Mouse (Mus musculus) intestine, postnatal 0 days (tissue): Measurements from ENCODE around the gene Gm4846. TPM values are rescaled to one million over a fixed set of nuclear protein-coding genes. Genes with fewer than 3 reads are reported as not detected.
"Not testable (repeated sequence)": the region's sequence is repeated elsewhere in the genome, so short reads cannot be mapped to it uniquely, and the experiment has no call there.

Experiments
- ATAC-seq: fragments of 200-750 bp; cut with Nextera tagmentation; 2 replicates; pipeline ENCODE4 v1.8.0; 2017; ENCODE audit warnings: mild to moderate bottlenecking, moderate TSS enrichment, moderate library complexity
- H3K27ac ChIP-seq: fragments of 300-500 bp; sonication (generic); 2 replicates; pipeline ENCODE4 v1.5.1; 2014; ENCODE audit warnings: mild to moderate bottlenecking, low read depth, low read length, moderate library complexity
- H3K27me3 ChIP-seq: fragments of 300-500 bp; sonication (generic); replicated peaks from 2 replicates; pipeline ENCODE4 v1.6.1; 2014; ENCODE audit warnings: low read length, mixed read lengths; ENCODE audit not compliant: control insufficient read depth, insufficient read depth
- H3K36me3 ChIP-seq: fragments of 300-500 bp; sonication (generic); 2 replicates; pipeline ENCODE4 v1.6.1; 2014; ENCODE audit warnings: mild to moderate bottlenecking, moderate library complexity; ENCODE audit not compliant: control insufficient read depth, insufficient read depth
- H3K4me1 ChIP-seq: fragments of 300-500 bp; sonication (generic); replicated peaks from 2 replicates; pipeline ENCODE4 v1.6.1; 2014; ENCODE audit warnings: antibody characterized with exemption, low read length, mixed read lengths; ENCODE audit not compliant: control insufficient read depth, insufficient read depth
- H3K4me2 ChIP-seq: fragments of 300-500 bp; sonication (generic); replicated peaks from 2 replicates; pipeline ENCODE4 v1.6.1; 2014; ENCODE audit warnings: low read depth, mild to moderate bottlenecking, moderate library complexity
- H3K4me3 ChIP-seq: fragments of 300-500 bp; sonication (generic); 2 replicates; pipeline ENCODE4 v1.5.1; 2014; ENCODE audit warnings: low read depth, low read length
- H3K9ac ChIP-seq: fragments of 300-500 bp; sonication (generic); 2 replicates; pipeline ENCODE4 v1.6.1; 2014; ENCODE audit warnings: mild to moderate bottlenecking, low read depth, low read length
- H3K9me3 ChIP-seq: fragments of 300-500 bp; sonication (generic); 2 replicates; pipeline ENCODE4 v1.6.1; 2016; ENCODE audit warnings: mixed run types; ENCODE audit not compliant: control insufficient read depth
- CTCF ChIP-seq: sonication (generic); IDR thresholded peaks from 2 replicates; pipeline ENCODE4 v1.5.1; 2016; ENCODE audit warnings: low read depth, mild to moderate bottlenecking, control low read depth, antibody characterized with exemption, moderate library complexity
- WGBS: fragments of 180-500 bp; shearing (Covaris S2); extraction: QIAGEN DNeasy Blood & Tissue Kit; methylation state at CpG from one replicate; pipeline ENCODE4 v1.1.7; 2014; 5-methylcytosine and 5-hydroxymethylcytosine counted together
- polyA plus RNA-seq: library from polyadenylated mRNA; unstranded; fragments of >200 nt; fragmentation: Nextera tagmentation; extraction: Ambion mirVana; gene quantifications from 2 replicates; pipeline ENCODE4 v1.2.1, GENCODE M21; 2015

Gm4846 gene
- not detected in 2 replicates for polyA plus RNA-seq

DNA sequence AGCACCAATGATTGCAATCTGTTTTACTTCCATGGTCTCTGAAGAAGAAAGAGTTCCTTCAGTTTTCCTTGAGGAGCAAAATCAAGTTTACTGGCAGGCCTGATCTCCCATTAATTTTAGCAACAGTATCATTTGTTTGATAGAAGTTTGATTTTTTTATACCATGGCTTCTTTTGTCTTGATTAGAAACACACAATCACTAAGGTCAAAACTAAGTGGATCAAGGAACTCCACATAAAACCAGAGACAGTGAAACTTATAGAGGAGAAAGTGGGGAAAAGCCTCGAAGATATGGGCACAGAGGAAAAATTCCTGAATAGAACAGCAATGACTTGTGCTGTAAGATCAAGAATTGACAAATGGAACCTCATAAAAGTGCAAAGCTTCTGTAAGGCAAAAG is at the start of gene Gm4846:
Gene Gm4846 (minus strand): TSS at position 101 of the 400 bp plus-strand sequence.
- not testable (repeated sequence) for H3K36me3 ChIP-seq, H3K4me2 ChIP-seq, H3K27me3 ChIP-seq, H3K9ac ChIP-seq, H3K9me3 ChIP-seq, ATAC-seq, H3K27ac ChIP-seq, H3K4me3 ChIP-seq, H3K4me1 ChIP-seq
- WGBS = 55% methylated on average over 1 of the region's 1 CpGs

DNA sequence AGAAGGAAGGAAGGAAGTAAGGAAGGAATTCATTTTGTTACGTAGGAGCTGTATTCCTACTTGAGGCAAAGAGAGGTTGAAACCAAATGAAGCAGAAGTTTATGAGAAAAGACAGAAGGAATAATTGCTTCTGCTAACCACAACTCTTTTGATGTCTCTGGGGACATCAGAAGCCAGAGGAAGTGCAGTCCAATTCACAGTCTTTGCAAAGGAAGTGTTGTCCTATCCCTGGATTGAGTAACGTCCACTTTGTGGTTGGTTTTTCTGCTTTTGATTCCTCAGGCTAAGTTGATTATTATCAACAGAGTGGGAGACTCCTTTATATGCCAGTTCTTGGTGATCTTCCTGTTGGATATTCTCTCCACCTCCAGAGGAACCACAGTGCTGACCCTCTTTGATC is 34.1 kb upstream of the Gm4846 start:
- not testable (repeated sequence) for H3K27me3 ChIP-seq, H3K9ac ChIP-seq, ATAC-seq, H3K27ac ChIP-seq, H3K4me2 ChIP-seq, H3K9me3 ChIP-seq, H3K4me1 ChIP-seq, H3K4me3 ChIP-seq, H3K36me3 ChIP-seq
- 84% methylated on average over 2 of the region's 2 CpGs for WGBS

- not testable (repeated sequence) for H3K9me3 ChIP-seq, H3K4me3 ChIP-seq, ATAC-seq, H3K4me1 ChIP-seq, H3K4me2 ChIP-seq, H3K36me3 ChIP-seq, H3K9ac ChIP-seq, H3K27me3 ChIP-seq, H3K27ac ChIP-seq
- 93% methylated on average over 2 of the region's 2 CpGs for WGBS
These were observed 27.3 kb upstream of the Gm4846 start for GRCm38 (mm10) chr1:166524709-166525108.

GRCm38 (mm10) chr1:166519626-166520025 is 22.2 kb upstream of the Gm4846 start:
- WGBS = 97% methylated on average over 6 of the region's 6 CpGs

GRCm38 (mm10) chr1:166516556-166516955 is 19.2 kb upstream of the Gm4846 start:
- no peaks in the 10 kb centered on the region for H3K27me3 ChIP-seq
- no peaks in the 10 kb centered on the region for H3K9me3 ChIP-seq
- no peak for ATAC-seq

More at GRCm38 (mm10) chr1:166519626-166520025, 22.2 kb upstream of the Gm4846 start:
- not testable (repeated sequence) for H3K27ac ChIP-seq, H3K4me1 ChIP-seq, ATAC-seq, H3K4me2 ChIP-seq, H3K9ac ChIP-seq, H3K9me3 ChIP-seq, H3K4me3 ChIP-seq, H3K36me3 ChIP-seq, H3K27me3 ChIP-seq

GRCm38 (mm10) chr1:166504206-166504605 is 6.8 kb upstream of the Gm4846 start:
- not testable (repeated sequence) for H3K27ac ChIP-seq

More at GRCm38 (mm10) chr1:166516556-166516955, 19.2 kb upstream of the Gm4846 start:
- Histone ChIP-seq H3K4me3 (no peak overlapping the region), H3K9ac (no peak overlapping the region), H3K4me1 (no peaks in the 10 kb centered on the region), H3K27ac (no peak overlapping the region), H3K4me2 (no peak overlapping the region), H3K36me3 (no peaks in the 10 kb centered on the region)
- 81% methylated on average over 1 of the region's 1 CpGs for WGBS
- no peak for TF ChIP-seq CTCF

DNA sequence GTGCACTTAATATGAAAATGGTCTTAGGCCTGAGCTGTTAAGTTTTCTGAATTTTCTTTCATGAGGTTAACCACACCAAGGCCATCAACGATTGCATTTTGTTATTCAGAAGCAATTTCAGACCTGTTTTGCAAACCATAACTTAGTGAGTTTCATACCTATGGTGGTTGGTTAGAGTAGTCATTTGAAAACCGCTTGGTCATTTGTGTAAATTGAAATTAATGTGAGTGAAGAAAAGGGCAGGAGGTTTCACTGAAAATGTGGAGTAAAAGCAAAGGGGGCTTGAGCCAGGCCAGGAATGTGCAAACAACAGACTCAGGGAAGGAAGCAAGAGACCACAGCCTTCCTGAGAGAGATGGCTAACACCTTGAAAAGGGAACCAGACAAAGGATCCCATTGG is 17.9 kb downstream of the Gm4846 start:
- H3K9me3 ChIP-seq = no peaks in the 10 kb centered on the region
- TF ChIP-seq CTCF = no peak
- 83% methylated on average over 2 of the region's 2 CpGs for WGBS
- H3K4me3 ChIP-seq = no peak overlapping the region
- H3K4me2 ChIP-seq = no peak overlapping the region
- H3K4me1 ChIP-seq = no peaks in the 10 kb centered on the region
- H3K36me3 ChIP-seq = no peaks in the 10 kb centered on the region
- no peak overlapping the region for H3K27ac ChIP-seq
- no peak overlapping the region for H3K9ac ChIP-seq
- ATAC-seq = no peak
- no peaks in the 10 kb centered on the region for H3K27me3 ChIP-seq

More at GRCm38 (mm10) chr1:166504206-166504605, 6.8 kb upstream of the Gm4846 start:
- H3K27me3 ChIP-seq, ATAC-seq, H3K4me1 ChIP-seq, H3K9ac ChIP-seq, H3K4me2 ChIP-seq, H3K36me3 ChIP-seq, H3K9me3 ChIP-seq, H3K4me3 ChIP-seq: not testable (repeated sequence)
- 95% methylated on average over 2 of the region's 2 CpGs for WGBS
